Mouse (Mus musculus) limb, embryonic 15.5 days (tissue): ENCODE measurements at regions not wholly inside any gene's neighbourhood (a gene's known extent, or its start where the extent isn't known, plus 50 kb on each side); places are given as distances from the start of the nearest gene placed in this dataset.

Experiments used
- ATAC-seq: fragments of 200-750 bp; cut with Nextera tagmentation; 2 replicates; pipeline ENCODE4 v1.8.0; 2017; ENCODE audit warnings: low read depth, moderate TSS enrichment; ENCODE audit not compliant: insufficient number of reproducible peaks, low FRiP score, low TSS enrichment
- H3K27ac ChIP-seq: fragments of 300-500 bp; sonication (generic); 2 replicates; pipeline ENCODE4 v1.5.1; 2015; ENCODE audit warnings: moderate library complexity, mild to moderate bottlenecking, inconsistent platforms
- H3K27me3 ChIP-seq: fragments of 300-500 bp; sonication (generic); 2 replicates; pipeline ENCODE4 v1.6.1; 2015; ENCODE audit warnings: inconsistent platforms
- H3K36me3 ChIP-seq: fragments of 300-500 bp; sonication (generic); 2 replicates; pipeline ENCODE4 v1.6.1; 2015; ENCODE audit warnings: inconsistent platforms
- H3K4me1 ChIP-seq: fragments of 300-500 bp; sonication (generic); 2 replicates; pipeline ENCODE4 v1.6.1; 2015; ENCODE audit warnings: inconsistent platforms
- H3K4me2 ChIP-seq: fragments of 300-500 bp; sonication (generic); 2 replicates; pipeline ENCODE4 v1.6.1; 2015; ENCODE audit warnings: mild to moderate bottlenecking, inconsistent platforms
- H3K4me3 ChIP-seq: fragments of 300-500 bp; sonication (generic); 2 replicates; pipeline ENCODE4 v1.5.1; 2015; ENCODE audit warnings: mild to moderate bottlenecking, inconsistent platforms
- H3K9ac ChIP-seq: fragments of 300-500 bp; sonication (generic); 2 replicates; pipeline ENCODE4 v1.6.1; 2015; ENCODE audit warnings: inconsistent platforms
- H3K9me3 ChIP-seq: fragments of 300-500 bp; sonication (generic); 2 replicates; pipeline ENCODE4 v1.6.1; 2016; ENCODE audit warnings: inconsistent platforms
- WGBS: fragments of 180-500 bp; shearing (Covaris S2); methylation state at CpG from one replicate; pipeline ENCODE4 v1.1.7; 2015; 5-methylcytosine and 5-hydroxymethylcytosine counted together

- no peak overlapping the region for H3K27ac ChIP-seq
- no peak for ATAC-seq
- H3K4me3 ChIP-seq, result no peak overlapping the region
- peaks cover 7% of the 10 kb centered on the region for H3K4me1 ChIP-seq
- WGBS, result 79% methylated on average over 17 of the region's 17 CpGs
- no peak overlapping the region for H3K4me2 ChIP-seq
- H3K9me3 ChIP-seq, result no peaks in the 10 kb centered on the region
- no peaks in the 10 kb centered on the region for H3K36me3 ChIP-seq
- no peak overlapping the region for H3K9ac ChIP-seq
- no peaks in the 10 kb centered on the region for H3K27me3 ChIP-seq
Measured at GRCm38 (mm10) chr8:88019243-88020115, 60.1 kb upstream of the Zfp423 start.

- Histone ChIP-seq H3K36me3 (no peaks in the 10 kb centered on the region), H3K4me1 (peaks cover 3% of the 10 kb centered on the region; the same call in 1 of the 2 replicates), H3K27me3 (no peaks in the 10 kb centered on the region), H3K4me2 (no peak overlapping the region), H3K27ac (no peak overlapping the region), H3K4me3 (no peak overlapping the region), H3K9ac (no peak overlapping the region), H3K9me3 (no peaks in the 10 kb centered on the region)
- WGBS, result 96% methylated on average over 4 of the region's 4 CpGs
- ATAC-seq, result no peak
Measured at GRCm38 (mm10) chr8:88018494-88018893, 59.1 kb upstream of the Zfp423 start.

DNA sequence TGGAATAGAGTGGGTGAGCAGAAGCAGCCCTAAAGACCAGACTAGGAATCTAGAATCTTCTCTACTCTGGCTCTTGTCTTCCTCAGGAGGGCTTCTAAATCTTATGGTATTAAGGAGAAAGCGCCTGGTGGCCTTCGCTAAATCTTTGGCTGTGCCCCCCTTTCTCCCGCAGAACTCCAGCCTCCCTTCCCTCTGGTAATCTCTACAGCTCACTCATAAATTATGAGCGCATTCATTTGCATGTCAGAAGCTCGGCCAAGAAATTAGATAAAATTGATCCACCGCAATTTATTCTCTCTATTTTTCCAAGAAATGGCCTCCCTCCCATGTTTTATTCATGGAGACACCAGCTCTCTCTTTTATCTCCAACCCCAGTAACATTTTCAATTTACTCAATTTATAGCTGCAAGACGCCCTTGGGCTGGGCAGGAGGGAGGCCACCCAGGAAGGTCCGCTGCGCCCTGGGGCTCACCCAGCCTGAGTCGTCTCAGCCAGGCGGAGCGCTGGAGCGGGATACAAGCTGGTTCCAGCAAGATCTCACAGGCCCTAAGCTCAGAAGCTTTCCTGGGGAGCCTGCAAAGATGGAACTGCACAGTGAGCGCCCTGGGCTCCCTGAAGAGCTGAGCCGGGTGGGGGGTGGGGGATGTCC, 52.9 kb upstream of the Zfp423 start:
- no peak overlapping the region for H3K9ac ChIP-seq
- ATAC-seq, result no peak
- no peaks in the 10 kb centered on the region for H3K36me3 ChIP-seq
- H3K27ac ChIP-seq, result no peak overlapping the region
- WGBS, result 57% methylated on average over 15 of the region's 15 CpGs
- H3K4me1 ChIP-seq, result peaks cover 3% of the 10 kb centered on the region; the same call in 1 of the 2 replicates
- no peaks in the 10 kb centered on the region for H3K27me3 ChIP-seq
- H3K9me3 ChIP-seq, result no peaks in the 10 kb centered on the region
- H3K4me3 ChIP-seq, result no peak overlapping the region
- no peak overlapping the region for H3K4me2 ChIP-seq

DNA sequence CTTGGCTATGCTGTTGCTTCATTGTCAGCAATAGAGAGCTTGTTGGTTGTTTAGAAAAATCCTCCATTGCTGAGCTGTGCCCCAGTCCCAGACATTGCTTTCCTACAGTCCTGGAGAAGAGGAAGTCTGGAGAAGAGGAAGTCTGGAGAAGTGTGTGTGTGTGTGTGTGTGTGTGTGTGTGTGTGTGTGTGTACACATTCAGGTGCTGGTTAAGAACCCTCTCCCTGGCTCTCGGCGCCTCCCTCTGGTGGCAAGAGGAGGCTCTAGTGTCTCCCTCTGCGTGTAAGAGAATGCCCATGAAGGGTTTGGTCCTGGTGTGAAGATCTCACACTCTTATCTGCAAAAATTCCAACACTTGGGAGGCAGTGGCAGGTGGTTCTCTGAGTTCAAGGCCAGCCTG, 51.2 kb upstream of the Zfp423 start:
- peaks cover 3% of the 10 kb centered on the region; the same call in 1 of the 2 replicates for H3K4me1 ChIP-seq
- H3K4me3 ChIP-seq, result no peak overlapping the region
- 35% methylated on average over 3 of the region's 3 CpGs for WGBS
- H3K27ac ChIP-seq, result no peak overlapping the region
- H3K9ac ChIP-seq, result no peak overlapping the region
- no peaks in the 10 kb centered on the region for H3K27me3 ChIP-seq
- H3K9me3 ChIP-seq, result no peaks in the 10 kb centered on the region
- no peaks in the 10 kb centered on the region for H3K36me3 ChIP-seq
- no peak for ATAC-seq
- H3K4me2 ChIP-seq, result no peak overlapping the region

DNA sequence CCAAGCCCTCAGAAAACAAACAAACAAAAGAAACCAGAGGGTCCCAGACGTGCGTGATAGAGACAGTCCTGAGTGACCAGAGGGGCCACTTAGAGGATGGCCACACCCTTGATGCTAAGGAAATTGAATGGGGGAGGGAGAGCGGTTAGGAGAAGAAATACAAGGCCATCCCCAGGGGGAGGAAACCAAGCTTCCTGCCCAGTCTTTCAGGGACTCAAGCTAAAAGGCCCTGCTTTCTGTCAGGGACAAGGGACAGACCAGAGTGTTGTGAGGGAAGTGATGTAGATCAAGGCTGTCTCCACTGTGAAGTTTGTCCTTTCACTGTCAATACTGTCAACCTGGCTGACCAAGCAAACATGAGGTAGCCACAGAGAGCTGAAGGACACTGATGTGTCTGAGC, 50.5 kb upstream of the Zfp423 start:
- H3K4me2 ChIP-seq, result no peak overlapping the region
- no peak for ATAC-seq
- H3K36me3 ChIP-seq, result no peaks in the 10 kb centered on the region
- peaks cover 3% of the 10 kb centered on the region; the same call in 1 of the 2 replicates for H3K4me1 ChIP-seq
- 76% methylated on average over 3 of the region's 3 CpGs for WGBS
- H3K27me3 ChIP-seq, result no peaks in the 10 kb centered on the region
- no peak overlapping the region for H3K9ac ChIP-seq
- no peaks in the 10 kb centered on the region for H3K9me3 ChIP-seq
- no peak overlapping the region for H3K27ac ChIP-seq
- no peak overlapping the region for H3K4me3 ChIP-seq
